Mouse (Mus musculus): Measurements from ENCODE around the gene Ehmt2. TPM values are rescaled to one million over a fixed set of nuclear protein-coding genes. Genes with fewer than 3 reads are reported as not detected.

Gene Ehmt2
- polyA plus RNA-seq, 1 experiment from 2014 or later = 97.9 TPM

- Histone ChIP-seq H3K27me3 (no peaks in the 10 kb centered on the region), H3K9ac (no peak overlapping the region), H3K4me1 (no peaks in the 10 kb centered on the region), H3K4me3 (no peak overlapping the region), H3K4me2 (no peak overlapping the region), H3K36me3 (ENCODE audit: poor library complexity, severe bottlenecking) (peaks cover 85% of the 10 kb centered on the region), H3K27ac (no peak overlapping the region), H3K9me3 (replicated peaks) (no peaks in the 10 kb centered on the region)
- ATAC-seq = no peak
- WGBS = 91% methylated on average over 10 of the region's 10 CpGs
Observed at GRCm38 (mm10) chr17:34910982-34911381, 12.7 kb downstream of the Ehmt2 start.

GRCm38 (mm10) chr17:34911945-34912351, 13.7 kb downstream of the Ehmt2 start:
- peak; percentile 74 for ATAC-seq
- no peaks in the 10 kb centered on the region for H3K27me3 ChIP-seq
- H3K4me2 ChIP-seq = no peak overlapping the region
- H3K27ac ChIP-seq = no peak overlapping the region
- peaks cover 76% of the 10 kb centered on the region for H3K36me3 ChIP-seq (ENCODE audit: poor library complexity, severe bottlenecking)
- no peaks in the 10 kb centered on the region for H3K4me1 ChIP-seq
- H3K9me3 ChIP-seq (replicated peaks) = no peaks in the 10 kb centered on the region
- no peak overlapping the region for H3K4me3 ChIP-seq
- no peak overlapping the region for H3K9ac ChIP-seq
- WGBS = 49% methylated on average over 5 of the region's 5 CpGs

- WGBS = 36% methylated on average over 18 of the region's 18 CpGs
- Histone ChIP-seq H3K27me3 (no peaks in the 10 kb centered on the region), H3K4me2 (no peak within 1 kb of the TSS), H3K27ac (no peak within 1 kb of the TSS), H3K9me3 (replicated peaks) (no peaks in the 10 kb centered on the region), H3K36me3 (ENCODE audit: poor library complexity, severe bottlenecking) (peaks cover 54% of the 10 kb centered on the region), H3K4me1 (no peaks in the 10 kb centered on the region), H3K9ac (no peak within 1 kb of the TSS; the same call in 1 of the 2 replicates), H3K4me3 (no peak within 1 kb of the TSS)
- ATAC-seq = no peak
Observed at GRCm38 (mm10) chr17:34913930-34914665, 15.8 kb downstream of the Ehmt2 start, which contains the start of gene Slc44a4. Slc44a4 (plus strand) TSS chr17:34914466.

GRCm38 (mm10) chr17:34915410-34915831, 17.2 kb downstream of the Ehmt2 start:
- Histone ChIP-seq H3K27me3 (no peaks in the 10 kb centered on the region), H3K27ac (no peak overlapping the region), H3K4me2 (no peak overlapping the region), H3K4me3 (no peak overlapping the region), H3K36me3 (ENCODE audit: poor library complexity, severe bottlenecking) (peaks cover 41% of the 10 kb centered on the region), H3K9me3 (replicated peaks) (no peaks in the 10 kb centered on the region), H3K9ac (no peak overlapping the region; the same call in 1 of the 2 replicates), H3K4me1 (no peaks in the 10 kb centered on the region)
- no peak for ATAC-seq
- WGBS = 30% methylated on average over 11 of the region's 11 CpGs

- WGBS = 88% methylated on average over 5 of the region's 5 CpGs
- no peaks in the 10 kb centered on the region for H3K9me3 ChIP-seq (replicated peaks)
- no peak overlapping the region for H3K4me2 ChIP-seq
- peaks cover 32% of the 10 kb centered on the region for H3K36me3 ChIP-seq (ENCODE audit: poor library complexity, severe bottlenecking)
- H3K9ac ChIP-seq = no peak overlapping the region
- no peak overlapping the region for H3K4me3 ChIP-seq
- no peaks in the 10 kb centered on the region for H3K4me1 ChIP-seq
- no peak for ATAC-seq
- no peak overlapping the region for H3K27ac ChIP-seq
- no peaks in the 10 kb centered on the region for H3K27me3 ChIP-seq
Observed at GRCm38 (mm10) chr17:34916316-34916715, 18.0 kb downstream of the Ehmt2 start.

GRCm38 (mm10) chr17:34917188-34917587, 18.9 kb downstream of the Ehmt2 start:
- Histone ChIP-seq H3K4me3 (no peak overlapping the region), H3K4me1 (no peaks in the 10 kb centered on the region), H3K9ac (no peak overlapping the region), H3K9me3 (replicated peaks) (no peaks in the 10 kb centered on the region), H3K27ac (no peak overlapping the region), H3K36me3 (ENCODE audit: poor library complexity, severe bottlenecking) (peaks cover 23% of the 10 kb centered on the region), H3K4me2 (no peak overlapping the region), H3K27me3 (no peaks in the 10 kb centered on the region)
- ATAC-seq = no peak
- WGBS = 78% methylated on average over 9 of the region's 9 CpGs

GRCm38 (mm10) chr17:34922939-34923338, 24.7 kb downstream of the Ehmt2 start:
- no peak overlapping the region for H3K4me3 ChIP-seq
- no peak overlapping the region for H3K9ac ChIP-seq
- ATAC-seq = no peak
- H3K4me1 ChIP-seq = no peaks in the 10 kb centered on the region
- H3K27ac ChIP-seq = no peak overlapping the region
- H3K9me3 ChIP-seq (replicated peaks) = no peaks in the 10 kb centered on the region
- no peaks in the 10 kb centered on the region for H3K27me3 ChIP-seq
- no peaks in the 10 kb centered on the region for H3K36me3 ChIP-seq (ENCODE audit: poor library complexity, severe bottlenecking)
- no peak overlapping the region for H3K4me2 ChIP-seq
- WGBS = 48% methylated on average over 6 of the region's 6 CpGs

GRCm38 (mm10) chr17:34924258-34924657, 26.0 kb downstream of the Ehmt2 start:
- Histone ChIP-seq H3K27me3 (no peaks in the 10 kb centered on the region), H3K4me2 (no peak overlapping the region), H3K9me3 (replicated peaks) (no peaks in the 10 kb centered on the region), H3K36me3 (ENCODE audit: poor library complexity, severe bottlenecking) (no peaks in the 10 kb centered on the region), H3K9ac (no peak overlapping the region), H3K4me3 (no peak overlapping the region), H3K4me1 (no peaks in the 10 kb centered on the region), H3K27ac (no peak overlapping the region)
- 68% methylated on average over 5 of the region's 5 CpGs for WGBS
- ATAC-seq = no peak

GRCm38 (mm10) chr17:34927306-34928019, 29.2 kb downstream of the Ehmt2 start:
- H3K9me3 ChIP-seq (replicated peaks) = no peaks in the 10 kb centered on the region
- no peaks in the 10 kb centered on the region for H3K27me3 ChIP-seq
- no peak for ATAC-seq
- H3K4me3 ChIP-seq = no peak overlapping the region
- H3K4me1 ChIP-seq = peaks cover 9% of the 10 kb centered on the region
- H3K4me2 ChIP-seq = no peak overlapping the region
- no peak overlapping the region for H3K27ac ChIP-seq
- WGBS = 88% methylated on average over 18 of the region's 18 CpGs
- H3K9ac ChIP-seq = peak overlapping the region; percentile 12; the same call in 1 of the 2 replicates
- no peaks in the 10 kb centered on the region for H3K36me3 ChIP-seq (ENCODE audit: poor library complexity, severe bottlenecking)

- Histone ChIP-seq H3K4me2 (no peak overlapping the region), H3K9me3 (replicated peaks) (no peaks in the 10 kb centered on the region), H3K9ac (no peak overlapping the region), H3K36me3 (ENCODE audit: poor library complexity, severe bottlenecking) (0 out of 2 replicates have a peak, but pooled peaks cover 1% of the 10 kb centered on the region), H3K4me1 (peaks cover 9% of the 10 kb centered on the region), H3K4me3 (no peak overlapping the region), H3K27me3 (no peaks in the 10 kb centered on the region), H3K27ac (no peak overlapping the region)
- ATAC-seq = no peak
- WGBS = 78% methylated on average over 4 of the region's 4 CpGs
Observed at GRCm38 (mm10) chr17:34928841-34929240, 30.6 kb downstream of the Ehmt2 start.

- no peaks in the 10 kb centered on the region for H3K9me3 ChIP-seq (replicated peaks)
- no peaks in the 10 kb centered on the region for H3K27me3 ChIP-seq
- under 1% methylated on average over 37 of the region's 38 CpGs for WGBS
- peak within 1 kb of the TSS; percentile 40 for H3K27ac ChIP-seq
- H3K4me1 ChIP-seq = peaks cover 9% of the 10 kb centered on the region
- H3K36me3 ChIP-seq (ENCODE audit: poor library complexity, severe bottlenecking) = peaks cover 20% of the 10 kb centered on the region; the same call in 1 of the 2 replicates
- H3K9ac ChIP-seq = peak within 1 kb of the TSS; percentile 90
- peak; percentile 98 for ATAC-seq
- H3K4me3 ChIP-seq = peak within 1 kb of the TSS; percentile 80
- H3K4me2 ChIP-seq = peak within 1 kb of the TSS; percentile 98
Observed at GRCm38 (mm10) chr17:34931061-34931734, 32.9 kb downstream of the Ehmt2 start, which contains the start of gene Neu1. Neu1 (plus strand) TSS chr17:34931253.

- Histone ChIP-seq H3K36me3 (ENCODE audit: poor library complexity, severe bottlenecking) (peaks cover 20% of the 10 kb centered on the region; the same call in 1 of the 2 replicates), H3K4me1 (peaks cover 9% of the 10 kb centered on the region), H3K9ac (peak overlapping the region; percentile 90), H3K27me3 (no peaks in the 10 kb centered on the region), H3K4me2 (peak overlapping the region; percentile 98), H3K9me3 (replicated peaks) (no peaks in the 10 kb centered on the region), H3K27ac (no peak overlapping the region), H3K4me3 (peak overlapping the region; percentile 80)
- 13% methylated on average over 14 of the region's 14 CpGs for WGBS
- no peak; the same call in 1 of the 2 replicates for ATAC-seq
Observed at GRCm38 (mm10) chr17:34931735-34932098, 33.4 kb downstream of the Ehmt2 start.

Measured in forebrain, embryonic 13.5 days (tissue).